Mouse (Mus musculus) heart, embryonic 15.5 days (tissue): ENCODE results near the gene Dkk3. TPM values are rescaled to one million over a fixed set of nuclear protein-coding genes. Genes with fewer than 3 reads are reported as not detected.
"Not testable (repeated sequence)": the region's sequence is repeated elsewhere in the genome, so short reads cannot be mapped to it uniquely, and the experiment has no call there.

Experiments
- ATAC-seq: fragments of 200-750 bp; cut with Nextera tagmentation; replicated peaks from 2 replicates; pipeline ENCODE4 v1.8.0; 2017; ENCODE audit warnings: low read depth, moderate TSS enrichment; ENCODE audit not compliant: insufficient number of reproducible peaks, insufficient read depth, low FRiP score
- H3K27ac ChIP-seq: fragments of 300-500 bp; sonication (generic); 2 replicates; pipeline ENCODE4 v1.5.1; 2015; ENCODE audit warnings: mild to moderate bottlenecking, inconsistent platforms
- H3K27me3 ChIP-seq: fragments of 300-500 bp; sonication (generic); 2 replicates; pipeline ENCODE4 v1.6.1; 2015; ENCODE audit warnings: inconsistent platforms
- H3K36me3 ChIP-seq: fragments of 300-500 bp; sonication (generic); 2 replicates; pipeline ENCODE4 v1.6.1; 2015; ENCODE audit warnings: mild to moderate bottlenecking, inconsistent platforms
- H3K4me1 ChIP-seq: fragments of 300-500 bp; sonication (generic); replicated peaks from 2 replicates; pipeline ENCODE4 v1.6.1; 2015; ENCODE audit warnings: inconsistent platforms
- H3K4me2 ChIP-seq: fragments of 300-500 bp; sonication (generic); 2 replicates; pipeline ENCODE4 v1.6.1; 2015; ENCODE audit warnings: inconsistent platforms, mild to moderate bottlenecking, moderate library complexity
- H3K4me3 ChIP-seq: fragments of 300-500 bp; sonication (generic); 2 replicates; pipeline ENCODE4 v1.5.1; 2015; ENCODE audit warnings: mild to moderate bottlenecking, inconsistent platforms
- H3K9ac ChIP-seq: fragments of 300-500 bp; sonication (generic); 2 replicates; pipeline ENCODE4 v1.6.1; 2015; ENCODE audit warnings: mild to moderate bottlenecking, inconsistent platforms
- H3K9me3 ChIP-seq: fragments of 300-500 bp; sonication (generic); replicated peaks from 2 replicates; pipeline ENCODE4 v1.6.1; 2016; ENCODE audit warnings: inconsistent platforms
- WGBS: fragments of 180-500 bp; shearing (Covaris S2); methylation state at CpG from one replicate; pipeline ENCODE4 v1.1.7; 2015; ENCODE audit warnings: mixed read lengths; 5-methylcytosine and 5-hydroxymethylcytosine counted together
- polyA plus RNA-seq: library from polyadenylated mRNA; unstranded; fragments of >200 nt; fragmentation: Nextera tagmentation; extraction: Ambion mirVana; gene quantifications from 2 replicates; pipeline ENCODE4 v1.2.1, GENCODE M21; 2015

The Dkk3 gene
- polyA plus RNA-seq, 1 experiment from 2014 or later = 75.1 TPM

DNA sequence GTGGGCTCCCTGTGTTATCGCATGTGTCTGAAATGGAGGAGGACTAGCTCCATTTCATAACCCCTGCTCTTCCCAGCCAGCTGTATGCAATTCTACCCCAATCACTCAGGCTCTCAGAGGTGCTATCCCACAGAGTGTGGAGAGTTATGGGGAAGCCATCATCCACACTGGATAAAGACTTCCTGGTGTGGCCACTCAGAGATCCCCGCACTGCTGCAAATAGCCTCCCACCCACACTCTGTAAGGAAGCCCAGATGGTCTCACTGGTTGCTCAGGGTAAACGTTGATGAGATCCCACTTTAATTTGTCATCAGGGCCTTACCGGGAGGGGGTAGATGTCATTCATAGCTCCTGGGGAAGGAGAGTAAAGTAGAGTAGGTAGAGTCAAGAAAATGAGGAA is 6.7 kb upstream of the Dkk3 start:
- 56% methylated on average over 4 of the region's 4 CpGs for WGBS
- H3K27me3 ChIP-seq = no peaks in the 10 kb centered on the region
- H3K9ac ChIP-seq = no peak overlapping the region
- no peaks in the 10 kb centered on the region for H3K36me3 ChIP-seq
- no peak overlapping the region for H3K27ac ChIP-seq
- ATAC-seq = no peak
- peaks cover 11% of the 10 kb centered on the region for H3K4me1 ChIP-seq
- H3K9me3 ChIP-seq = no peaks in the 10 kb centered on the region
- H3K4me3 ChIP-seq = no peak overlapping the region
- no peak overlapping the region for H3K4me2 ChIP-seq

DNA sequence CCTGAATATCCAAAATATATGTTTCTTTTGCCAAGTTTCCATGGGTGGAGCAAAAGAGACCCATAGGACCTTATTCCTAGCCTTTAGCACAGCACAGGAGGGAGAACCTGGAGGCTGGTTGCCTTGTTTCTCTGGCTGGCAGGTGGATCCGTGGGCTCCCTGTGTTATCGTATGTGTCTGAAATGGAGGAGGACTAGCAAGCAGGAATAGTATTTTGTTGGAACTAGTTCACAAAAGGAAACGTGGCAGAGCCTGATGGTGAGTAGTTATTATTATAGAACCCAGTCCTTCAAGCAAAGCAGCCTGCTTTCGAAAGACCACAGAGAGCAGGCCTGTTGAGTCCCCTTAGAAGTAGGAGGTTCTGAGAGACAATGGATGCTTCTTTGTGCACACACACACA is 6.2 kb upstream of the Dkk3 start:
- H3K9ac ChIP-seq, H3K4me3 ChIP-seq, H3K36me3 ChIP-seq, H3K9me3 ChIP-seq, H3K4me1 ChIP-seq, H3K4me2 ChIP-seq, ATAC-seq, H3K27ac ChIP-seq, H3K27me3 ChIP-seq: not testable (repeated sequence)
- 82% methylated on average over 4 of the region's 4 CpGs for WGBS

DNA sequence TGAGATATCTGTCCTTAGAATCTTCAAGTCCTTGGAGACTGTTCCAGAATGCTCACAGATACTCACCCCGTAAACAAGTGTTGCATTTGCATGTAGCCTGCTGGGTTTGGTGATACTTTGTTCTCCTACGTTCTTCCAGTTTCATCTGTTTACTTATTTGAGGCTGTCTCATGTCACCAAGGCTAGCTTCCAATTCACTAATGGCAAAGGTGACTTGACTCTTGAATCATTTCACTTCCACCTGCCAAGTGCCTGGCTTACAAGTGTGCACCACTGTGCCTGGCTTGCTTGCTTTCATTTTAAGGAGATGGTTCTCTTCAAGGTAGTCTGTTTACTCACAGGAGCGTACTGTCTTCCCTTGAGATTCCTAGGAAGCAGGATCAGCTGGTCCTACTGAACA is 5.6 kb upstream of the Dkk3 start:
- H3K27ac ChIP-seq = no peak overlapping the region
- WGBS = 85% methylated on average over 3 of the region's 3 CpGs
- H3K9ac ChIP-seq = no peak overlapping the region
- peaks cover 5% of the 10 kb centered on the region; the same call in 1 of the 2 replicates for H3K4me1 ChIP-seq
- H3K36me3 ChIP-seq = no peaks in the 10 kb centered on the region
- H3K9me3 ChIP-seq = no peaks in the 10 kb centered on the region
- no peak overlapping the region for H3K4me3 ChIP-seq
- no peak overlapping the region for H3K4me2 ChIP-seq
- ATAC-seq = no peak
- H3K27me3 ChIP-seq = peaks cover 4% of the 10 kb centered on the region

DNA sequence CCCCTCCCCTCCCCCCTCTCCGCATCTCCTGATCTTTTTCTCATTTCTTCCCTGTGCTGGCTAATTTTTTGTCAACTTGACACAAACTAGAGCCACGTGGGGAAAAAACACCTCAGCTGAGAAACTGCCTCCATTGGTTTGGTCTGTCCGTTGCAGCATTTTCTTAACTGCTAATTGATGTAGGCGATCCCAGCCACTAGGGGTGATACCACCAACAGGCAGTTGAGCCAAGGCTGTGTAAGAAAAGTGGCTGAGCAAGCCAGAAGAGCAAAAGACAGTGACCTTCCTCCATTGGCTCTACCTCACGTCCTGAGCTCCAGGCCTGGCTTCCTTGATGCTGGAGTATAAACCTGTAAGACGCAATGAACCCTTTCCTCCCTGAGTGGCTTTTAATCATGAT is 978 bp upstream of the Dkk3 start:
- Histone ChIP-seq H3K36me3 (no peaks in the 10 kb centered on the region), H3K9ac (no peak overlapping the region), H3K9me3 (no peaks in the 10 kb centered on the region), H3K27me3 (peaks cover 20% of the 10 kb centered on the region), H3K27ac (no peak overlapping the region), H3K4me1 (peaks cover 30% of the 10 kb centered on the region), H3K4me3 (no peak overlapping the region), H3K4me2 (no peak overlapping the region)
- WGBS = 51% methylated on average over 6 of the region's 6 CpGs
- no peak for ATAC-seq

DNA sequence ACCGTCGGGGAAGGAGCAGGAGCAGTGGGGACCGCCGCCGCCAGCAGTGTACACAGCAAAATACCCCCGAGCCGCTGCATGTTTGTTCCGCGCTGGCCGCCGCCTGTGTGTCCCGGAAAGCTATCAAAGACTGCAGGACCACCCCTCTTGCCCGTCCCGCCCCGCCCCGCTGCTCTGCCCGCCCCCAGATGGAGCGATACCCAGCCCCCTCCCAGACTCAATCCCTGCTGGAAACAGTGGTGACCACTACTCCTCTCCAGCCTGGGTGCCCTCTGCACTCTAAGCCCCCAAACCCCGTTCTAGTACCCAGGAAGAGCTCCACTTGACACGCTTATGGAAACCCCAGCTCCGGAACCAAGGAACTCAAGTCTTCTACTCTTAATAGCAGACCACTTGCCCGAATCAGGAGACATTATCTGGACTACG is 528 bp downstream of the Dkk3 start:
- H3K4me2 ChIP-seq = peak overlapping the region; percentile 72
- H3K36me3 ChIP-seq = no peaks in the 10 kb centered on the region
- no peaks in the 10 kb centered on the region for H3K9me3 ChIP-seq
- H3K27me3 ChIP-seq = peaks cover 20% of the 10 kb centered on the region
- peak; percentile 65 for ATAC-seq
- H3K4me1 ChIP-seq = peaks cover 40% of the 10 kb centered on the region
- peak overlapping the region; percentile 63 for H3K9ac ChIP-seq
- peak overlapping the region; percentile 62 for H3K4me3 ChIP-seq
- 1% methylated on average over 23 of the region's 23 CpGs for WGBS
- H3K27ac ChIP-seq = peak overlapping the region; percentile 64

DNA sequence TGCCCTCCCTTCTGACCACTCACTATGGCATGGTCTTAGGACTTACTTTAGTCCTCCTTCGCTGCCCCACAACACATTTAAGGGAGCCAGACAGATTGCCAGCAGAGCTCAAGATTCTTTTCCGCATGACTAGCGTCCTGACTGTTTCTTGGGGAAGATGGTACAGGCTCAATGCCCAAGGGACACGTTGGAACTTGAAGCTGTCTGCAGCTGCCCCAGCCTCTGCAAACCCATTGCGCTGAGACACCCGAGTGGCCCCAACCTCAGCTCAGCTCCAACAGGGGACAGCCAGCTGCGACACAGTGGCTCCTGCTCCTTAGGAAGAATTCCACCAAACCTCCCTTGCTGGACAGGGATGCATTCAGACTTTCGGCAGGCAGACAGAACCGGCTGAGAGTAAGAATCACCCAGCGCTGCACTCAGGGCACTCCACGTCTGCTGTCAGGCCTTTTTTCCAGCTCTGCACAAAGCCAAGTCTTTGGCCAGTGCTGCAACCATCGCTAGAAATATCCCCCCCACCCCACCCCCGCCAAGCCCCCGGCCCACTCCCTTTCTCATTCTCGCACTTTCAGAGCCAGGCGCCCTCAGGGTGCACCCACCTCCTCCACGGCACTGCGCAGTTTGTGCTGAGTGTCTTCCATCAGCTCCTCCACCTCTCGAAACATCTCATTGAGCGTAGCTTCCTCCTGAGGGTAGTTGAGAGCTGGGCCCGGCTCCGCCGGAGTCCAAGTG is 1.1 kb downstream of the Dkk3 start:
- no peak; the same call in 1 of the 2 replicates for ATAC-seq
- WGBS = 13% methylated on average over 23 of the region's 23 CpGs
- Histone ChIP-seq H3K27ac (peak overlapping the region; percentile 64), H3K27me3 (peaks cover 20% of the 10 kb centered on the region), H3K9me3 (no peaks in the 10 kb centered on the region), H3K36me3 (no peaks in the 10 kb centered on the region), H3K9ac (peak overlapping the region; percentile 63), H3K4me2 (peak overlapping the region; percentile 72), H3K4me1 (peaks cover 40% of the 10 kb centered on the region), H3K4me3 (peak overlapping the region; percentile 62)

DNA sequence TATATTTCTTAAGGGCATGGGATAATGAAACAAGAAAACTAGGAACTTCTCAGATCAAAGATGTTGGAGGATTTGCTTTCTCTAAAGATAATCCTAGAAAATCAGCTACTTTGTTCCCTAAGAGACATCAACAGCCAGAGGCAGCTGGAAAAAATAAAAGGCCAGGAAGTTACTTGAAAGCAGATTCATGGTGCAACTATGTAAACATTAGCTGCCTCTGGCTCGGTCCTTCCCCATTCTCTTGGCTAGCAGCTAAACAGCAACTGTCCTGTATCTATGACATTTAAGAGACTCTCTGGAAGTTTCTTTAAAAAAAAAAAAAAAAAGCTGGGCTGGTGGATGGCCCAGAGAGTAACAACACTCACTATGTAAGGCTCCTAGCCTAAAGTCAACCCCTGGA is 3.7 kb downstream of the Dkk3 start:
- H3K36me3 ChIP-seq = no peaks in the 10 kb centered on the region
- H3K4me1 ChIP-seq = peaks cover 38% of the 10 kb centered on the region
- no peak for ATAC-seq
- peak overlapping the region; percentile 31; the same call in 1 of the 2 replicates for H3K27ac ChIP-seq
- WGBS = 21% methylated on average over 1 of the region's 1 CpGs
- H3K4me2 ChIP-seq = peak overlapping the region; percentile 7; the same call in 1 of the 2 replicates
- no peaks in the 10 kb centered on the region for H3K9me3 ChIP-seq
- no peak overlapping the region for H3K9ac ChIP-seq
- H3K4me3 ChIP-seq = no peak overlapping the region
- H3K27me3 ChIP-seq = peaks cover 20% of the 10 kb centered on the region

DNA sequence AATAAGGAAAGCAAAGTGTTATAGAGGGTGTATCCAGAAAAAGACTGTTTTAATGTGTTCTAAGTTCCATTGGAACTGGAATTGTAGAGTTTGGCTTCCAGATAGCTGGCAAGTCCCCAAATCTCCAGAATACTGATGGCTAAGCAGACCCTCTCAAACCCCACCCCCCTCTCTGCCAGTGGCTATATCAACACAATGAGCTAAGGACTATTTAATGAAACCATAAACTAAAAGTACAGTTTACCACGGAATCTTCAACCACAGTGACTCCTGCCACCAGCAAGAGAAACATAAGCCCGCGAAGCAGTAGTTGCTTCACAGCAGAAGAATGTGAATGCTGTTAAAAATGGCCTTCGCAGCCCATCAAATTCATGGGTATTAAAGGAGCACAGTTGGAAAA is 4.4 kb downstream of the Dkk3 start:
- Histone ChIP-seq H3K4me3 (no peak overlapping the region), H3K4me1 (peaks cover 44% of the 10 kb centered on the region), H3K9ac (no peak overlapping the region), H3K9me3 (no peaks in the 10 kb centered on the region), H3K27ac (peak overlapping the region; percentile 3; the same call in 1 of the 2 replicates), H3K4me2 (0 out of 2 replicates have a peak overlapping the region, but pooled peaks have one; percentile 7), H3K36me3 (no peaks in the 10 kb centered on the region), H3K27me3 (peaks cover 16% of the 10 kb centered on the region)
- WGBS = 64% methylated on average over 4 of the region's 4 CpGs
- no peak for ATAC-seq

DNA sequence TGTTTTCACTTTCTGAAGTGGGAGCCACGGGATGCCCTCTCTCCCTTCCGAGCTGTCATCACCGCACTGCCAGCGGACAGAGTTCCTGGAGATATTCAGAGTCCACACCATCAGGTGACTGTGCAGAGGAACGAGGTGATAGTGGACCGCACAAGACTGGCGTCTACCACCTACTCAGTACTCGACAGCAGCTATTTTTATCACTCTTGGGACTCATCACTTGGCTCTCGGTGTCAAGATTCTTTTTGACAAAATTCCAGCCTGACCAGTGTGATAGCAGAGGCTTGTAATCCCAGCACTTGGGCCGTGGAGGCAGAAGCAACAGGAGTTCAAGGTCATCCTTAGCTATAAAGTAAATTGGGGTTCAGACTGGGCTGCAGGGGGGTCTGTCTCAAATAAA is 9.7 kb downstream of the Dkk3 start:
- H3K36me3 ChIP-seq = no peaks in the 10 kb centered on the region
- H3K4me3 ChIP-seq = no peak overlapping the region
- peak overlapping the region; percentile 51 for H3K27ac ChIP-seq
- ATAC-seq = 0 out of 2 replicates have a peak, but pooled peaks have one; percentile 51
- no peaks in the 10 kb centered on the region for H3K27me3 ChIP-seq
- peaks cover 33% of the 10 kb centered on the region for H3K4me1 ChIP-seq
- no peak overlapping the region for H3K9ac ChIP-seq
- 40% methylated on average over 10 of the region's 10 CpGs for WGBS
- no peaks in the 10 kb centered on the region for H3K9me3 ChIP-seq
- peak overlapping the region; percentile 16; the same call in 1 of the 2 replicates for H3K4me2 ChIP-seq

DNA sequence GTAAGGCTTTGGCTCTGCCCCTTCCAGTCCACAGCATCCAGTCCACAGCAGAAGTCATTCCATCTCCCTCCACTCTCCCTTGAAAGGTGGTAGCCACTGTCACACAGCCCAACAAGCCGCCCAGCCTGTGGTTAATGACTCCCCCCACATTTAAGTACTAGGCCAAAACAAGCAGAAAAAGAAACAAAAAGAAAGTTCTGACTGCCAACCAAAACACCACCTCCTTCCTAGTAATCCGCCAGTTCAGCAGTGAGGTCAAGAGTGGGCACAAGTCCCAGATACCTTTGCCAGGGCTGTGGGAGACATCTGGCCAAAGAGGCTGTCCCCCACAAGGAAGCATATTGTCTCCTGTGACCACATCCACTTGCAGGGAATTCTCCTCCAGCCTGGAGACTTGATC is 10.9 kb downstream of the Dkk3 start:
- no peak; the same call in 1 of the 2 replicates for ATAC-seq

DNA sequence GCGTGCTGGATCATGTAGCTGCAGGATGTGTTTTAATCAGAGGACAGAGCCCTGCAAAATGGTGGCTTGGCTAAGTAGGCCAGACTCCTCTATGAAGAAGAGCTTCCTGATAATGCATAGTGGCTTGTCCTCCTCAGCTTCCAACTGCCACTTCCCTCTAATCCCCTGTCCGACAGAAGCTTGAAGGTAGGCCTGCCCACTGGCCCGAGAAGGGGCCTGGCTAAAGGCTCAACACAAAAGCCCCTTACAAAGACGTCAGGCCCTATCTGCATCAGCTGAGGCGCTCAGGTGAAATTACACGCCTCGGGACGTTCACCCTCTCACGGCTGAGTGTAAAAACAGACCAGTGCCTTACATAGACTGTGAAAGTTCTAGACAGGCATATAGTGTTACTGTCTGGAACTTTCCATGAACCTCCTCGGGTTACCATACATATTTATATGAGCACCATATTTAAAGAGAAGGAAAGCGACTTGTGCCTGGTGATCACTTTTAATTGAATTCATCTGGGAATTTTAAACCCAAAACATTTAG is 14.1 kb downstream of the Dkk3 start:
- no peak overlapping the region for H3K27ac ChIP-seq

More for the DNA sequence above, 10.9 kb downstream of the Dkk3 start:
- peak overlapping the region; percentile 4; the same call in 1 of the 2 replicates for H3K27ac ChIP-seq
- H3K4me2 ChIP-seq = no peak overlapping the region
- H3K4me3 ChIP-seq = no peak overlapping the region
- no peaks in the 10 kb centered on the region for H3K36me3 ChIP-seq
- H3K9ac ChIP-seq = no peak overlapping the region
- no peaks in the 10 kb centered on the region for H3K9me3 ChIP-seq
- 58% methylated on average over 2 of the region's 2 CpGs for WGBS
- peaks cover 36% of the 10 kb centered on the region for H3K4me1 ChIP-seq
- no peaks in the 10 kb centered on the region for H3K27me3 ChIP-seq

More for the DNA sequence above, 14.1 kb downstream of the Dkk3 start:
- H3K4me1 ChIP-seq = peaks cover 44% of the 10 kb centered on the region
- no peaks in the 10 kb centered on the region for H3K27me3 ChIP-seq
- H3K36me3 ChIP-seq = no peaks in the 10 kb centered on the region
- no peak for ATAC-seq
- H3K9me3 ChIP-seq = no peaks in the 10 kb centered on the region
- no peak overlapping the region for H3K9ac ChIP-seq
- 63% methylated on average over 11 of the region's 11 CpGs for WGBS
- no peak overlapping the region for H3K4me2 ChIP-seq
- H3K4me3 ChIP-seq = no peak overlapping the region
